Mouse (Mus musculus) MEL (cell line): ENCODE results near the gene Cox6b2.

Source experiments
- CTCF ChIP-seq, 3 experiments: IDR thresholded peaks in 2 of 3; conservative IDR thresholded peaks in 1 of 3; 2 replicates each; pipeline ENCODE4 v1.5.1; 2011 to 2012; ENCODE audit warnings: low read length in 3 of 3, low read depth in 2 of 3, mild to moderate bottlenecking in 2 of 3, improper control_type of control experiment in 1 of 3, inconsistent platforms in 1 of 3, mixed read lengths in 1 of 3, moderate library complexity in 1 of 3; ENCODE audit not compliant: control insufficient read depth in 1 of 3, insufficient read depth in 1 of 3, poor library complexity in 1 of 3, severe bottlenecking in 1 of 3
- MXI1 ChIP-seq: IDR thresholded peaks from 2 replicates; pipeline ENCODE4 v1.6.1; 2011; ENCODE audit warnings: mild to moderate bottlenecking, low read depth, low read length, improper control_type of control experiment
- NELFE ChIP-seq: IDR thresholded peaks from 2 replicates; pipeline ENCODE4 v1.6.1; 2011; ENCODE audit warnings: low read depth, low read length, improper control_type of control experiment
- USF2 ChIP-seq, 2 experiments: IDR thresholded peaks; 2 replicates each; pipeline ENCODE4 v1.6.1; 2011 to 2012; ENCODE audit warnings: improper control_type of control experiment in 2 of 2, low read length in 2 of 2, borderline replicate concordance in 1 of 2, inconsistent platforms in 1 of 2, low read depth in 1 of 2, mild to moderate bottlenecking in 1 of 2; ENCODE audit not compliant: insufficient read depth in 1 of 2
- ZC3H11A ChIP-seq: IDR thresholded peaks from 2 replicates; pipeline ENCODE4 v1.6.1; 2012; ENCODE audit warnings: low read depth, mild to moderate bottlenecking, inconsistent platforms, low read length, improper control_type of control experiment

DNA sequence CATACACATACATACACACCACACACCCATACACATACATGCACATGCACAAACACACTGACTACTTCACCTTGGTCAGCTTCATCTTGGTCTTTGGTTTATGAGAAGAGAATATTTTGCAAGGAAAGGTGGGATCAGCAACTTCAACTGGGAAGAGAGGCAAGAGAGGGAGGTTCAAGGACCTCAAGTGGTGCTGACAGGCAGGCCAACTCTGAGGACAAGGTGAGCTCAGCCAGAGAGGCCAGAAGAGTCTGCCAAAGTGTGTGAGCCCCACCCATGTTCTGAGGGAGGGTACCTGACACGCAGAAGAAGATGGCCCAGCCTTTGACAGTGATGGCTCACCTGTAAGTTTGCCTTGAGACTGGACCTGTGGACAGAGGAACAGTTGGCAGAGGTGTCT, 6.8 kb upstream of the Cox6b2 start:
- TF ChIP-seq USF2 (IDR thresholded peaks at IDR 0.05; ENCODE audit: borderline replicate concordance in 1 of 2, insufficient read depth in 1 of 2, low read depth in 1 of 2, low read length in 2 of 2) (no peak), NELFE (no peak), MXI1 (no peak), CTCF (IDR thresholded peaks at IDR 0.05 in 2 of 3, conservative IDR thresholded peaks at IDR 0.05 in 1 of 3; ENCODE audit: control insufficient read depth in 1 of 3, insufficient read depth in 1 of 3, low read depth in 2 of 3, low read length in 3 of 3, poor library complexity in 1 of 3, severe bottlenecking in 1 of 3) (no peak), ZC3H11A (no peak)
